Comparison of ENCODE assay signal across 9 mouse cellular contexts in genomic region chr3:33904854-33905678, GRCm38 (mm10).
DNase-seq lines count a peak whose midpoint lies in the region; ATAC-seq and TF ChIP-seq lines count a peak whose summit lies in the region.
"Had no signal": no experiment of that assay in that cellular context is flagged by ENCODE, and none has a peak within 500 bp of the region (broad histone marks: within the 10 kb centered on the region; RNA-seq: fewer than 3 reads in every experiment).

No protein-coding gene starts in this region.

- no peaks in the 10 kb centered on the region for H3K9me3 ChIP-seq in embryonic facial prominence, embryonic 15.5 days (replicated peaks)
- no peaks in the 10 kb centered on the region for H3K9me3 ChIP-seq in hindbrain, postnatal 0 days (ENCODE audit: low read length)

- no peaks in the 10 kb centered on the region for H3K4me1 ChIP-seq in embryonic facial prominence, embryonic 15.5 days
- no peaks in the 10 kb centered on the region for H3K4me1 ChIP-seq in hindbrain, postnatal 0 days (ENCODE audit: insufficient read depth, low read length)
- H3K4me1 ChIP-seq in cerebellum, adult 2 months (ENCODE audit: control insufficient read depth, insufficient read depth, low read length) = no peaks in the 10 kb centered on the region

- H3K27ac ChIP-seq in embryonic facial prominence, embryonic 15.5 days (replicated peaks) = no peak overlapping the region
- 0 out of 2 replicates have a peak overlapping the region, but pooled peaks have one; percentile 22 for H3K27ac ChIP-seq in hindbrain, postnatal 0 days
- no peak overlapping the region for H3K27ac ChIP-seq in cerebellum, adult 2 months (ENCODE audit: insufficient read depth, low read length)

- H3K4me3 ChIP-seq in embryonic facial prominence, embryonic 15.5 days (replicated peaks) = no peak overlapping the region
- H3K4me3 ChIP-seq in hindbrain, postnatal 0 days (ENCODE audit: low read length) = no peak overlapping the region
- no peak overlapping the region for H3K4me3 ChIP-seq in cerebellum, adult 2 months (replicated peaks; ENCODE audit: insufficient read depth, low read depth, low read length)

- H3K27me3 ChIP-seq in embryonic facial prominence, embryonic 15.5 days = no peaks in the 10 kb centered on the region
- no peaks in the 10 kb centered on the region for H3K27me3 ChIP-seq in hindbrain, postnatal 0 days (ENCODE audit: insufficient read depth, low read length)
- no peaks in the 10 kb centered on the region for H3K27me3 ChIP-seq in cerebellum, adult 2 months (ENCODE audit: control insufficient read depth, insufficient read depth, low read length)

- intact Hi-C loops in left cerebral cortex, postnatal 4 days (cut with DNase I) = no loop called here

- 47% methylated on average over 22 of the region's 22 CpGs for WGBS in embryonic facial prominence, embryonic 15.5 days
- 40% methylated on average over 22 of the region's 22 CpGs for WGBS in hindbrain, postnatal 0 days
- WGBS in cerebellum, adult 2 months = 65% methylated on average over 22 of the region's 22 CpGs

- DNase-seq in left cerebral cortex, postnatal 4 days = peak; percentile 3
- DNase-seq in left cerebral cortex, adult 8-10 months (ENCODE audit: low spot score in 2 of 2) = no peak
- peak; percentile 60 for DNase-seq in hindbrain, postnatal 0 days (ENCODE audit: low spot score)
- peak; percentile 9 for DNase-seq in right cerebral cortex, postnatal 4 days
- DNase-seq in cerebellum, adult 2 months = no peak
- no peak for DNase-seq in kidney, adult 9 months
- DNase-seq: lung, postnatal 14 days had no signal

- ATAC-seq in embryonic facial prominence, embryonic 15.5 days (ENCODE audit: insufficient number of reproducible peaks, low FRiP score, low TSS enrichment, low read depth) = peak; percentile 34; the same call in 1 of the 2 replicates
- ATAC-seq in hindbrain, postnatal 0 days = peak; percentile 80
- ATAC-seq in activated CD4-positive, CD25-positive, alpha-beta regulatory T cell, adult 4 months = no peak

- no peak for TF ChIP-seq CTCF in hindbrain, postnatal 0 days (IDR thresholded peaks at IDR 0.05; ENCODE audit: low read depth)
- TF ChIP-seq CTCF in cerebellum, adult 2 months (IDR thresholded peaks at IDR 0.05; ENCODE audit: borderline replicate concordance, insufficient read depth, low read depth, low read length) = no peak

- H3K36me3 ChIP-seq in embryonic facial prominence, embryonic 15.5 days = no peaks in the 10 kb centered on the region
- no peaks in the 10 kb centered on the region for H3K36me3 ChIP-seq in hindbrain, postnatal 0 days (ENCODE audit: insufficient read depth, low read length)

- H3K4me2 ChIP-seq in embryonic facial prominence, embryonic 15.5 days (replicated peaks) = peak overlapping the region; percentile 12; the same call in 1 of the 2 replicates
- H3K4me2 ChIP-seq in hindbrain, postnatal 0 days (ENCODE audit: low read depth, low read length) = peak overlapping the region; percentile 36

- no peak overlapping the region for H3K9ac ChIP-seq in embryonic facial prominence, embryonic 15.5 days
- 0 out of 2 replicates have a peak overlapping the region, but pooled peaks have one; percentile 6 for H3K9ac ChIP-seq in hindbrain, postnatal 0 days (replicated peaks; ENCODE audit: low read length)

- no peak for TF ChIP-seq POLR2A in cerebellum, adult 2 months (IDR thresholded peaks at IDR 0.05; ENCODE audit: borderline replicate concordance, insufficient read depth, low read length)

Comparison
In these comparisons a context has a peak if more than half of its experiments do, and no peak if none do; other contexts are left out.
1. DNase-seq: peak in left cerebral cortex, postnatal 4 days (single experiment), hindbrain, postnatal 0 days (single experiment) and right cerebral cortex, postnatal 4 days (single experiment); none in left cerebral cortex, adult 8-10 months (0 of 2), cerebellum, adult 2 months (0 of 2) and kidney, adult 9 months (single experiment).